Mouse (Mus musculus) thymus, postnatal 0 days (tissue): ENCODE data around the gene Gm20431. TPM values are rescaled to one million over a fixed set of nuclear protein-coding genes. Genes with fewer than 3 reads are reported as not detected.

Experiments used
- DNase-seq: peaks from one replicate; pipeline ENCODE4 v3.0.0-alpha.2; 2015; ENCODE audit warnings: low spot score
- polyA plus RNA-seq: library from polyadenylated mRNA; unstranded; fragments of >200 nt; fragmentation: Nextera tagmentation; extraction: Ambion mirVana; gene quantifications from 2 replicates; pipeline ENCODE4 v1.2.1, GENCODE M21; 2015

Gm20431 gene
- polyA plus RNA-seq, 1 experiment from 2014 or later, result 7.1 TPM

- DNase-seq, result peak; percentile 79
Observed at GRCm38 (mm10) chr2:167689501-167690218, 28.4 kb upstream of the Gm20431 start, which contains the start of gene Tmem189. Gene Tmem189 (minus strand): TSS chr2:167689822.

GRCm38 (mm10) chr2:167688498-167689451 lies 27.5 kb upstream of the Gm20431 start, which contains the start of gene Cebpb:
Gene Cebpb (plus strand): TSS chr2:167688915.
- peak; percentile 68 for DNase-seq

GRCm38 (mm10) chr2:167688126-167688497 lies 26.8 kb upstream of the Gm20431 start:
- peak; percentile 19 for DNase-seq

GRCm38 (mm10) chr2:167687651-167688101 lies 26.4 kb upstream of the Gm20431 start:
- DNase-seq, result no peak

- DNase-seq, result no peak
Observed at GRCm38 (mm10) chr2:167687250-167687586, 25.9 kb upstream of the Gm20431 start.

- no peak for DNase-seq
Observed at GRCm38 (mm10) chr2:167686382-167687249, 25.3 kb upstream of the Gm20431 start.

- DNase-seq, result no peak
Observed at GRCm38 (mm10) chr2:167685865-167686264, 24.6 kb upstream of the Gm20431 start.

GRCm38 (mm10) chr2:167685137-167685536 lies 23.8 kb upstream of the Gm20431 start:
- peak; percentile 93 for DNase-seq

- DNase-seq, result no peak
Observed at GRCm38 (mm10) chr2:167683721-167684120, 22.4 kb upstream of the Gm20431 start.

- DNase-seq, result peak; percentile 79
Observed at GRCm38 (mm10) chr2:167680657-167681056, 19.4 kb upstream of the Gm20431 start.

GRCm38 (mm10) chr2:167679902-167680430 lies 18.7 kb upstream of the Gm20431 start:
- DNase-seq, result peak; percentile 91

GRCm38 (mm10) chr2:167678600-167678999 lies 17.3 kb upstream of the Gm20431 start:
- peak; percentile 37 for DNase-seq

- DNase-seq, result peak; percentile 58
Observed at GRCm38 (mm10) chr2:167675120-167675909, 14.0 kb upstream of the Gm20431 start.

GRCm38 (mm10) chr2:167672212-167672685 lies 11.0 kb upstream of the Gm20431 start:
- DNase-seq, result peak; percentile 75

GRCm38 (mm10) chr2:167671101-167671633 lies 9.9 kb upstream of the Gm20431 start:
- DNase-seq, result no peak

- DNase-seq, result no peak
Observed at GRCm38 (mm10) chr2:167669398-167669797, 8.1 kb upstream of the Gm20431 start.

GRCm38 (mm10) chr2:167668426-167668825 lies 7.1 kb upstream of the Gm20431 start:
- DNase-seq, result no peak

- DNase-seq, result no peak
Observed at GRCm38 (mm10) chr2:167665972-167666713, 4.8 kb upstream of the Gm20431 start.

- no peak for DNase-seq
Observed at GRCm38 (mm10) chr2:167662713-167663112, 1.4 kb upstream of the Gm20431 start.
